Mouse (Mus musculus): ENCODE measurements around the gene Zc3hc1.

GRCm38 (mm10) chr6:30391996-30392395 is 1.2 kb upstream of the Zc3hc1 start:
- TF ChIP-seq CTCF (IDR thresholded peaks at IDR 0.05; ENCODE audit: control insufficient read depth, insufficient read depth, low read length) (no peak), POLR2A (IDR thresholded peaks at IDR 0.05; ENCODE audit: borderline replicate concordance, control insufficient read depth, low read depth, low read length) (no peak)
